Mouse (Mus musculus): Measurements from ENCODE around the gene Clba1.

GRCm38 (mm10) chr12:112843803-112844202 lies 35.1 kb downstream of the Clba1 start:
- TF ChIP-seq CTCF (IDR thresholded peaks at IDR 0.05; ENCODE audit: insufficient read depth, low read depth, low read length) = peak; percentile 65
- TF ChIP-seq POLR2A (IDR thresholded peaks at IDR 0.05; ENCODE audit: insufficient read depth, low read depth, low read length) = no peak

Measured in olfactory bulb, adult 2 months (tissue).